Mouse (Mus musculus) forebrain, embryonic 11.5 days (tissue): ENCODE data around the gene Mreg. TPM values are rescaled to one million over a fixed set of nuclear protein-coding genes. Genes with fewer than 3 reads are reported as not detected.

Experiments used
- ATAC-seq: fragments of 200-750 bp; cut with Nextera tagmentation; replicated peaks from 2 replicates; pipeline ENCODE4 v1.8.0; 2017; ENCODE audit warnings: moderate TSS enrichment; ENCODE audit not compliant: low FRiP score
- DNase-seq: peaks from one replicate; pipeline ENCODE4 v3.0.0-alpha.2; 2017; ENCODE audit warnings: low spot score
- H3K27ac ChIP-seq: fragments of 300-500 bp; sonication (generic); 2 replicates; pipeline ENCODE4 v1.5.1; 2014; ENCODE audit warnings: low read depth, low read length
- H3K27me3 ChIP-seq: fragments of 300-500 bp; sonication (generic); 2 replicates; pipeline ENCODE4 v1.6.1; 2014; ENCODE audit warnings: mild to moderate bottlenecking, low read length, mixed read lengths; ENCODE audit not compliant: control insufficient read depth, insufficient read depth
- H3K36me3 ChIP-seq: fragments of 300-500 bp; sonication (generic); 2 replicates; pipeline ENCODE4 v1.6.1; 2014; ENCODE audit warnings: mild to moderate bottlenecking, low read length, moderate library complexity, mixed read lengths; ENCODE audit not compliant: control insufficient read depth, insufficient read depth
- H3K4me1 ChIP-seq: fragments of 300-500 bp; sonication (generic); replicated peaks from 2 replicates; pipeline ENCODE4 v1.6.1; 2014; ENCODE audit warnings: low read length, mixed read lengths; ENCODE audit not compliant: control insufficient read depth, insufficient read depth
- H3K4me2 ChIP-seq: fragments of 300-500 bp; sonication (generic); 2 replicates; pipeline ENCODE4 v1.6.1; 2014; ENCODE audit warnings: low read depth, mild to moderate bottlenecking, low read length, moderate library complexity, mixed read lengths; ENCODE audit not compliant: severe bottlenecking
- H3K4me3 ChIP-seq: fragments of 300-500 bp; sonication (generic); 2 replicates; pipeline ENCODE4 v1.5.1; 2014; ENCODE audit warnings: low read depth, low read length
- H3K9ac ChIP-seq: fragments of 300-500 bp; sonication (generic); 2 replicates; pipeline ENCODE4 v1.6.1; 2014; ENCODE audit warnings: low read length
- H3K9me3 ChIP-seq: fragments of 300-500 bp; sonication (generic); 2 replicates; pipeline ENCODE4 v1.6.1; 2016; ENCODE audit warnings: low read length, mixed read lengths; ENCODE audit not compliant: control insufficient read depth
- WGBS: fragments of 180-500 bp; shearing (Covaris S2); extraction: QIAGEN DNeasy Blood & Tissue Kit; methylation state at CpG from one replicate; pipeline ENCODE4 v1.1.7; 2014; 5-methylcytosine and 5-hydroxymethylcytosine counted together
- polyA plus RNA-seq: library from polyadenylated mRNA; unstranded; fragments of >200 nt; fragmentation: Nextera tagmentation; extraction: Ambion mirVana; gene quantifications from 2 replicates; pipeline ENCODE4 v1.2.1, GENCODE M21; 2014

The Mreg gene
- polyA plus RNA-seq, 1 experiment from 2014 or later = 3.3 TPM

DNA sequence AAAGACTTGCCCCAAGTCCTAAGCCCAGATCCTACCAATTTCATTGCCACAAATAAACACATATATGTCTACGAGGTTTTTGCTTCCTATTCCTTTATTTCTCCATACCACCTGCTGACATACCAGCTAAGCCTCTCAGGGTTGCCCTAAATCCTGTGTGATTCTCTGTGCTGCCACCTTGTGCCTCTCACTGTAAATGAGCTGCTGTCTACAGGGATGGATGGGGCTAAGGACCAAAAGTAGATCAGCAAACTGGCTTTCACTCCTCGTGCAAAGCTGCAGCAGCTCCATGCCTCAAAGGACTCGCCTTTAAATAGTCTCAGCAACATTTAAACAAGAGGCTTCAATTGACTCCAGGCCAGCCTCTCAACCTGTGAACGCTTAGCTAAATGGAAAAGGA, 7.9 kb upstream of the Mreg start:
- Histone ChIP-seq H3K4me3 (no peak overlapping the region), H3K27ac (no peak overlapping the region), H3K27me3 (peaks cover 8% of the 10 kb centered on the region), H3K9ac (no peak overlapping the region), H3K36me3 (no peaks in the 10 kb centered on the region), H3K4me1 (no peaks in the 10 kb centered on the region), H3K4me2 (no peak overlapping the region), H3K9me3 (no peaks in the 10 kb centered on the region)
- DNase-seq = no peak
- 14% methylated on average over 4 of the region's 4 CpGs for WGBS
- no peak for ATAC-seq

DNA sequence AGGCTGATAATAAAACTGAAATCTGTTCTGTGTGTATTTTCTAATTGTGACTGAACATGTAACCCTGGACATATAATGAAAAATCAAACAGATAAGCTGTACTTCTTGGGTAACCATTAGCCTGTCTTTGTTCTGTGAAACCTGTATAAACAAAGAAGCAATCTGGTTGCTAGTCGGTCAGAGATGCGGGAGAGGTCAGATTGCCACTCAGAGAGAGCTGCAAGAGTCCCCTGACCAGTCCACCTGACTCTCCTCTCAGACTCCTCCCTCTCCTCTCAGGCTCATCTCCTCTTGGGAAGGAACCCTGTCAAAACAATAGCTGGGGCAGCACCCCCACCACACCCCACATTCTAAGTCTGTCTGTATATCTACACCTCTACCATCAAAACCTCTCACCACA, 7.0 kb upstream of the Mreg start:
- 42% methylated on average over 2 of the region's 2 CpGs for WGBS
- H3K27me3 ChIP-seq = peaks cover 1% of the 10 kb centered on the region; the same call in 1 of the 2 replicates
- ATAC-seq = no peak
- no peaks in the 10 kb centered on the region for H3K9me3 ChIP-seq
- H3K27ac ChIP-seq = no peak overlapping the region
- no peak overlapping the region for H3K4me2 ChIP-seq
- H3K36me3 ChIP-seq = no peaks in the 10 kb centered on the region
- H3K4me3 ChIP-seq = no peak overlapping the region
- DNase-seq = no peak
- H3K4me1 ChIP-seq = no peaks in the 10 kb centered on the region
- no peak overlapping the region for H3K9ac ChIP-seq

GRCm38 (mm10) chr1:72218626-72219025, 6.5 kb upstream of the Mreg start:
- Histone ChIP-seq H3K27me3 (no peaks in the 10 kb centered on the region), H3K36me3 (no peaks in the 10 kb centered on the region), H3K4me3 (no peak overlapping the region), H3K4me1 (no peaks in the 10 kb centered on the region), H3K9ac (no peak overlapping the region), H3K9me3 (no peaks in the 10 kb centered on the region), H3K27ac (no peak overlapping the region), H3K4me2 (no peak overlapping the region)
- WGBS = 80% methylated on average over 2 of the region's 2 CpGs
- DNase-seq = no peak
- ATAC-seq = no peak

GRCm38 (mm10) chr1:72216761-72217160, 4.7 kb upstream of the Mreg start:
- no peak overlapping the region for H3K4me3 ChIP-seq
- H3K27me3 ChIP-seq = no peaks in the 10 kb centered on the region
- H3K36me3 ChIP-seq = no peaks in the 10 kb centered on the region
- H3K9me3 ChIP-seq = no peaks in the 10 kb centered on the region
- WGBS = 90% methylated on average over 7 of the region's 7 CpGs
- ATAC-seq = no peak
- no peak overlapping the region for H3K9ac ChIP-seq
- H3K27ac ChIP-seq = no peak overlapping the region
- H3K4me2 ChIP-seq = no peak overlapping the region
- H3K4me1 ChIP-seq = no peaks in the 10 kb centered on the region; the same call in 1 of the 2 replicates
- no peak for DNase-seq

- Histone ChIP-seq H3K9ac (no peak overlapping the region), H3K9me3 (no peaks in the 10 kb centered on the region), H3K4me1 (no peaks in the 10 kb centered on the region; the same call in 1 of the 2 replicates), H3K4me2 (no peak overlapping the region), H3K27ac (no peak overlapping the region), H3K4me3 (no peak overlapping the region), H3K36me3 (no peaks in the 10 kb centered on the region), H3K27me3 (peaks cover 7% of the 10 kb centered on the region; the same call in 1 of the 2 replicates)
- DNase-seq (no peak), ATAC-seq (no peak)
- WGBS = 84% methylated on average over 4 of the region's 4 CpGs
These were observed 3.1 kb upstream of the Mreg start for GRCm38 (mm10) chr1:72215174-72215573.

- H3K27me3 ChIP-seq = peaks cover 7% of the 10 kb centered on the region; the same call in 1 of the 2 replicates
- no peak overlapping the region for H3K4me2 ChIP-seq
- ATAC-seq (no peak), DNase-seq (no peak)
- no peaks in the 10 kb centered on the region for H3K9me3 ChIP-seq
- H3K4me1 ChIP-seq = no peaks in the 10 kb centered on the region; the same call in 1 of the 2 replicates
- 65% methylated on average over 7 of the region's 7 CpGs for WGBS
- no peak overlapping the region for H3K9ac ChIP-seq
- no peak overlapping the region for H3K4me3 ChIP-seq
- no peaks in the 10 kb centered on the region for H3K36me3 ChIP-seq
- no peak overlapping the region for H3K27ac ChIP-seq
These were observed 2.4 kb upstream of the Mreg start for GRCm38 (mm10) chr1:72214470-72214961.

DNA sequence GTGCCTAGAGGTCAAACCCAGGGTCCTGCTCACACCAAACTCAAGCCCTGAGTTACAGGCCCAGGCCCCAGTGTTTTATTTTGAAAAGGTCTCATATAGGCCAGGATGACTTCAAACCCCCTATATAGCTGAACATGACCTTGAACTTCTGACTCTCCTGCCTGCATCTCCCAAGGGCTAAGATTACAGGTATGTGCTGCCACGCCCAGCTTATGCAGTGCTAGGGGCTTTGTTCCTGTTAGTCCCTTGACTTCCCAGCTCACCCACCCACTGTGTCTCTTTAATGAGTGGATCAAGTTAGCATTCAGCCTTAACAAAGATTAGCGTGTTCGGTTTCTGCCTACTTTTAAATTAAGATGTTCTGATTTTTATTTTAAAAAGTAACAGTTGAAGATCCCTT, 1.8 kb upstream of the Mreg start:
- H3K27ac ChIP-seq = no peak overlapping the region
- no peak overlapping the region for H3K9ac ChIP-seq
- H3K4me1 ChIP-seq = no peaks in the 10 kb centered on the region; the same call in 1 of the 2 replicates
- H3K9me3 ChIP-seq = no peaks in the 10 kb centered on the region
- H3K4me3 ChIP-seq = no peak overlapping the region
- ATAC-seq (no peak), DNase-seq (no peak)
- no peak overlapping the region for H3K4me2 ChIP-seq
- WGBS = 86% methylated on average over 3 of the region's 3 CpGs
- peaks cover 7% of the 10 kb centered on the region; the same call in 1 of the 2 replicates for H3K27me3 ChIP-seq
- H3K36me3 ChIP-seq = no peaks in the 10 kb centered on the region

DNA sequence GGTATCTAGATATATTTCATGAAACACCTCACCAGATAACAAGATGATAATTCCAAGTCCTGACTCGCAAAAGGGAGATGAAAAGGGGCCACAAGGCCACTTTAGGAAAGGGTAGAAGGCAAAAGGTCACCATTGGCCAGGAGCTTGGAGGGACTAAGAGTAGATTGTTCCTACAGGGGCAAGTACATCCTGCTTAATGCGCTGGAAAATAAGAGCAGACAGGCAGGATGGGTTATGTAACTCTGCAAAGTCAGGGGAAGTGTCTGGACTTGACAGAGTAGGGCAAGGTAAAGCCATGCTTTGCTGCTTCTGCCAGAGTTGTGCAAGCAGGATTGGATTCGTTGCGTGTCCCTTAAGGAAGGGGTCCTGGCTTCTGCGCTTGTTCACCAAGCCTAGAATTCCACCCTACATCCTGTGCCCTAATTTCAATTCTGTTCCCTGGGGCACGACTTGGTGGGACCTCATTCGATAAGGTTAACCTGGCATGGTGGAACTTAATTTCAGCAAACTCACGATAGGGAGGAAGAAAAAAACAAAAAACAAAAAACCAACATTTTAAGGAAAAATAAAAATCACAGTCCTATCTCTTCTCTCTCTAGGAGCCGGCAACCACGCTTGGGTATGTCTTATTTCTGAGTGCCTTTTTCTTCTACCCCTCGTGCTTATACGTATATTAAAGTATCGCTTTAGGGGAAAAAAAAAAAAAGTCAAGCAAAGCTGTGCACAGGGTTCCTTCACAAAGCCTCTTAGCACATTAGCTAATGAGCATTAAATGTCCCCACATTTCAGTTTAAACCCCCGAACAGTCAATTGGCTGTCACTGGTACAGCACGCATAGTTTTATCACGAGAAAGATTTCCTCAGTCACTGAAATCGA, 1.1 kb downstream of the Mreg start:
- Histone ChIP-seq H3K36me3 (no peaks in the 10 kb centered on the region), H3K4me3 (peak overlapping the region; percentile 69), H3K9me3 (no peaks in the 10 kb centered on the region), H3K27me3 (peaks cover 7% of the 10 kb centered on the region; the same call in 1 of the 2 replicates), H3K4me1 (no peaks in the 10 kb centered on the region; the same call in 1 of the 2 replicates), H3K4me2 (peak overlapping the region; percentile 98), H3K27ac (no peak overlapping the region), H3K9ac (peak overlapping the region; percentile 79)
- 25% methylated on average over 17 of the region's 17 CpGs for WGBS
- DNase-seq (no peak), ATAC-seq (peak; percentile 5; the same call in 1 of the 2 replicates)
